Mouse (Mus musculus) urinary bladder, postnatal 25 days (tissue): ENCODE data around the gene Sirpa.

Experiments used
- DNase-seq: peaks from one replicate; pipeline ENCODE4 v3.0.0; 2022; ENCODE audit warnings: low spot score

Sirpa gene

DNA sequence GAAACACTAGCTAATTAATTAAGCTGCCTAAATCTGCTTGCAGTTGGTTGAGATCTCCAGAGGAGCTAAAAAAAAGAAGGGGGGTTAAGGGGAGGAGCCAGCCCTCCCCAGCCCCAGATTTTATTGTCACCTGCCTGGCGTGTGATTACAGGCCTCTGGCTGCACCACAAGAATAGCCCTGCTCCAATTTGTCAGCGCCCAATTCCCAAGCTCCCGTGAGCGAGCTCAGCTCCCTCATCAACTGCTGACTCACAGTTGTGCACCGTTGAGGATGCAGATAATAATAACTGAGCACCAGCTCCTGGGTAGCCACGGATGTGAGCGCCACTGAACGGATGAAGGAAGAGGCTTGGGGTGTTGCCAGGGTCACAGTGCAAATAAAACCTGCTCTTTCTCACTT, 13.6 kb downstream of the Sirpa start:
- DNase-seq, result no peak

DNA sequence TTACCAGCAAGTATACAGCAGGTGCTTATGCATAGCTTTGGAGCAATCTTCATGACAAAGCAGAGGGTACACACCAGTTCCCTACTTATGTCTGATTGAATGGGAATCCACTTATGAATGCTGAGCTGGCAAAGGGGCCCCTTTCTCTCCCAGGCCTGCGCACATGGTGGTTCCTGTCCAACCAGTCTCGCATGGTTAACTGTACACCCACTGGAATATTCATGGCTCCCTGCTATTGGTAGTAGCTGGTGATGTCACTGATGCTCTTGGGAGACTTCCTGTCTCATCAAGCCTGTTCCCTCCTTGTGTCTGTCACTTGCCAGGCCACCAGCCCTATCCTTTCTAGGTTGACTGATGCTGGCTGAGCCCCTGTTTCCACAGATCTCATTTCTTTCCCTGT, 14.3 kb downstream of the Sirpa start:
- DNase-seq, result no peak

GRCm38 (mm10) chr2:129613971-129614370, 21.3 kb downstream of the Sirpa start:
- no peak for DNase-seq

DNA sequence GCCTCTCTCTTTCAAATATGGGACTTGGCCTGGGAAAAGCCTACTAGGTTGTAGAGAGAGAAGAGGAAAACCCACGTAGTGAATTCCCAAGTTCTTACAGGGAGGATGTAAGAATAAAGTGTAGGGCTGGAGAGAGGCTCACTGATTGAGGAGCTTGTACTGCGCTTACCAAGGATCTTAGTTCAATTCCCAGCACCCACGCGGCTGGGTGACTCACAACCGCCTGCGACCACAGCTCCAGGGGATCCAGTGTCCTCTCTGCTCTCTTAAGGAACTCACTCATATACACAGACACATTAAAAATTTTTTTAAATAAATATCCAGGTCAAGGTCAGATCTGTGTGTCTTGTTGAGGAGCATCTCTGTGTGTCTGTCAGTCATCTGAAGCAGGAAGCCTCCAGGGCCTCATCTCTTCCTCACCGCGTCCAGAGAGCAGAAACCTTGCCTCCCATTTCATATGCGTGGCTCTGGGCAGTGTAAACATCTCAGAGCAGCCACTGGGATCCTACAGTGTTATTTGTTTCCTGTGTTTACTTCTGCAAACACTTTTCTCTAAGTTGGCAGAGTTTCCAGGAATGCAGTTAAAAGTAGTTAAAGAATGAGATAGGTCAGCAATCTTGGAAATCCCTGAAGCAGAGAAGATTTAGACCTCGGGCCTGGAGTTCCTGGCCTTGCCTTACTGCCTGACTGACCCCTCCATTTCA, 22.0 kb downstream of the Sirpa start:
- no peak for DNase-seq

DNA sequence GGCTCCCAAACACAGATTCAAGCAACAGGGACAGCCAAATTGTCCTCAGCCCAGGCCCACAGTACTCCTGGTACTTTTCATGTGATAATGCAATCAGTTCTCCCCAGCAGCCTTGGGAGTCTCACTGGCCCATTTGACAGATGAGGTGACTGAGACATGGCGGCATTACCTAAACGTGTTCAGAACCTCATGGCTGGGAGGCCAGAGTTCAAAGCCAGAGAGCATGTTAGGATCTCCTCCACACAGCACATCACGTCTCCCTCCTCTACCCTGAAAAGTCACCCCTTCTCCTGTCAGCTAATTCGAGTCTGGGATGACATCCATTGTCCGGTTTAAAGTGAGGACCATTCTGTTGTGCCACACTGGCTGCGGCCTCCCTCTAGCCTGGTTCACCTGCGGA, 27.5 kb downstream of the Sirpa start:
- no peak for DNase-seq

GRCm38 (mm10) chr2:129620881-129621280, 28.2 kb downstream of the Sirpa start:
- DNase-seq, result no peak

GRCm38 (mm10) chr2:129621654-129622490, 29.2 kb downstream of the Sirpa start:
- DNase-seq, result no peak

- no peak for DNase-seq
These were observed 30.3 kb downstream of the Sirpa start for GRCm38 (mm10) chr2:129622918-129623317.

DNA sequence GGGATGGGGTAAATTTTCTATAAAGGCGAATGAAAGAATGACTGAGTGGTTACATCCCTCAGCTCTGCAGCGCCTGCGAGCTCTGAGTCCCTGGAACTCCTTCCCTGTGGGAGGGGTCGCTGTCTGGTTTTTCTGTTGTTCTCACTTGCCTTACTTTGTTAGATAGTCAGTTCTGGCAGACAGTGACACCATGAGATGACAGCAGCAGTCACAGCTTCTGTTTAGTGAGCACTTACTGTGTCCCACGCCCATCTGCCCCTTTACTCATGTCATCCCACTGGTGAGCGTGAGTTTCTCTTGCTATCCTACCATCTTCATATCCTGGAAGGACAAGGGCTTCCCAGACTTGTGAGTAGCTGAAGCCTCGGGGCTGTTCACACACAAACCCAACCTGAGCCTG, 31.1 kb downstream of the Sirpa start:
- DNase-seq, result no peak

GRCm38 (mm10) chr2:129624246-129624918, 31.7 kb downstream of the Sirpa start:
- no peak for DNase-seq

GRCm38 (mm10) chr2:129624956-129625355, 32.3 kb downstream of the Sirpa start:
- DNase-seq, result no peak

GRCm38 (mm10) chr2:129625845-129626244, 33.2 kb downstream of the Sirpa start:
- DNase-seq, result no peak

DNA sequence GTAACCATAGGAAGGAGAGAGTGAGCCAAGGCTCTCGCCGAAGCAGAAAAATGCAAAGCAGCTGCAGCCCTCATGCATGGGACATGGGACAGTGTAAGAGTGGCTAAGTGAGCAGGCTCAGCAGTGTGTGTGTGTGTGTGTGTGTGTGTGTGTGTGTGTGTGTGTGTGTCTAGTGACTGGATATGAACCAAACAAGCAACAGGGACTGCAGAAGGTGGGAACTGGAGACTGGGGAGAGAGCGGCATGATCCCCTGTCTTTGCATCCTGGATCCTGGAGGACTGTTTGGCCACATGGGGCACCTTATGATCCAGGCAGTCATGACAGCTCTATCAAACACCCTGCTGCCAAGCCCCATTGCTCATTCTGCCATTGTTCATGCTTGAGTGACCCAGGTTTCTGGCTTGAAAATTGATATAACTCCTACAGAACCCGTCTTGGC, 34.0 kb downstream of the Sirpa start:
- no peak for DNase-seq

DNA sequence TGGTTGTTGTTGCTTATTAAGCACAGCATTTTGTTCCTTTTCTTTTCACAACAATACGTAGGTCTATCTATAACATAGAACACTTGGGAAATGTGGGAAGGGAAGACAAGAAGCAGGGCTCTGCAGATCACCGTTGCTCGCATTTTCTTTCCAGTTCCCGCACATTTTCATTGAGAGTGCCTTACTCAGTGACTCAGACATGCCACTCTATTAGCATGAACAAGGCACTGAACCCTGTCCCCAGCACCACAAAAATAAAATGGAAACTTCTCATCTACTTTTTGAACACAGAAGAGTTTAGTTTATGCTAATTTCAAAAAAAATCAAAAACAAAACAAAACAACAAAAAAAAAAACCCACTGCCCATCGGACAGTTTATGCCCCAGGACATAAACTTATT, 34.5 kb downstream of the Sirpa start:
- DNase-seq, result no peak

DNA sequence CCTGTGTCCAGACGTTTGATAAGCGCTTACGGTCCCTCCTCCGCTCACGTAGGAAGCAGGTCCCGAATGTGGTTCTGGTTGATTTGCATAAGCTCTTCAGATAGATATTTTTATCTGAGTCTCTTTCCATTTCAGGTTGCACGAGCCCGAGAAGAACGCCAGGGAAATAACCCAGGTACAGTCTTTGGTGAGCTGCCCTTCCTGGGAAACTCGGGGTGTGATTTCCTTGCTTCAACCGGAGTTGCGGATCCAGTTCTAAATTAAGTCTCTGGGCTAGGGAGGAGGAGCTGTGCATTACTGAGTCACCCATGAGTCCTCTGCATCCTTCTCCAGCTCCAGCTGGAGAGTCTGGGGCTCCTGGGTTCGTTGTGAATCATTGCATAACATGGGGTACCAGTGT, 35.2 kb downstream of the Sirpa start:
- DNase-seq, result no peak

GRCm38 (mm10) chr2:129628456-129629185, 36.0 kb downstream of the Sirpa start:
- DNase-seq, result no peak

GRCm38 (mm10) chr2:129629786-129630531, 37.3 kb downstream of the Sirpa start:
- DNase-seq, result no peak

GRCm38 (mm10) chr2:129630532-129630886, 37.9 kb downstream of the Sirpa start:
- DNase-seq, result no peak

- no peak for DNase-seq
These were observed 38.5 kb downstream of the Sirpa start for GRCm38 (mm10) chr2:129630978-129631660.

- no peak for DNase-seq
These were observed 39.7 kb downstream of the Sirpa start for GRCm38 (mm10) chr2:129632324-129632723.
